Mouse (Mus musculus) G1E (cell line): Measurements from ENCODE around the gene Gzf1.

ENCODE experiments used
- CTCF ChIP-seq: IDR thresholded peaks from 2 replicates; pipeline ENCODE4 v1.5.1; 2012; ENCODE audit warnings: low read depth, low read length, inconsistent platforms, mixed read lengths
- TAL1 ChIP-seq: conservative IDR thresholded peaks from 2 replicates; pipeline ENCODE4 v1.6.1; 2012; ENCODE audit warnings: low read depth, low read length, inconsistent platforms, mixed read lengths

DNA sequence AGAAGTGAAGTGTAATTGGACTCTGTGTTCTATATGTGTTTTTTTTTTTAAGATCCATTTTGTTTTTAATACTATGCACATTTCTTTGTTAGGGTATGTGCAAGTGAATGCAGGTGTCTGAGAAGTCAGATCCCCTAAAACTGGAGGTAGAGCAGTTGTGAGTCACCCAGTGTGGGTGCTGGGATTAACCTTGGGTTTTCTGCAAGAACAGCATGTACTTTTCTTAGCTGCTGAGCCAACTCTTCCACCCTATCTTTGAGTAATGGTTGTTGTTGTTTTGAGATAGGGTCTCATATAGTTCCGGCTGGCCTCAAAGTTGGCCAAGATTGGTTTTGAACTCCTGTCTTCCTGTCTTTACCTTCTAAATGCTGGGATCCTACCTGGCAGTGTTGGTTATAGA lies 2.2 kb downstream of the Gzf1 start:
- TF ChIP-seq CTCF, result no peak
- no peak for TF ChIP-seq TAL1
